Mouse (Mus musculus) cerebellum, adult 2 months (tissue): ENCODE measurements around the gene U2af1. TPM values are rescaled to one million over a fixed set of nuclear protein-coding genes. Genes with fewer than 3 reads are reported as not detected.

Source experiments
- DNase-seq, 2 experiments: peaks; one replicate each; pipeline ENCODE4 v3.0.0; 2021
- H3K27ac ChIP-seq: fragments of 200-500 bp; 2 replicates; pipeline ENCODE4 v1.5.1; 2012; ENCODE audit warnings: low read length, control low read depth, inconsistent platforms; ENCODE audit not compliant: insufficient read depth
- H3K27me3 ChIP-seq: fragments of 200-500 bp; 2 replicates; pipeline ENCODE4 v1.6.1; 2012; ENCODE audit warnings: inconsistent platforms, mild to moderate bottlenecking, low read length, moderate library complexity; ENCODE audit not compliant: control insufficient read depth, insufficient read depth
- H3K4me1 ChIP-seq: fragments of 200-500 bp; 2 replicates; pipeline ENCODE4 v1.6.1; 2011; ENCODE audit warnings: low read length; ENCODE audit not compliant: control insufficient read depth, insufficient read depth
- H3K4me3 ChIP-seq: fragments of 200-500 bp; replicated peaks from 2 replicates; pipeline ENCODE3; 2011; ENCODE audit warnings: mild to moderate bottlenecking, low read depth, low read length, control low read depth; ENCODE audit not compliant: insufficient read depth
- CTCF ChIP-seq: fragments of 200-500 bp; IDR thresholded peaks from 2 replicates; pipeline ENCODE4 v1.5.1; 2011; ENCODE audit warnings: low read depth, mild to moderate bottlenecking, control low read depth, low read length, moderate library complexity, borderline replicate concordance; ENCODE audit not compliant: insufficient read depth
- POLR2A ChIP-seq: fragments of 200-500 bp; IDR thresholded peaks from 2 replicates; pipeline ENCODE4 v1.6.1; 2011; ENCODE audit warnings: low read length, control low read depth, borderline replicate concordance; ENCODE audit not compliant: insufficient read depth
- WGBS: fragments of 180-500 bp; shearing (Covaris S2); methylation state at CpG from one replicate; pipeline ENCODE4 v1.1.7; 2018; 5-methylcytosine and 5-hydroxymethylcytosine counted together
- polyA plus RNA-seq: library from polyadenylated mRNA; depleted of rRNA; stranded (reverse); fragments of >200 nt; gene quantifications from 2 replicates; pipeline ENCODE4 v1.2.3, GENCODE M21; 2012

The U2af1 gene
- polyA plus RNA-seq, 1 experiment, result 184 TPM

DNA sequence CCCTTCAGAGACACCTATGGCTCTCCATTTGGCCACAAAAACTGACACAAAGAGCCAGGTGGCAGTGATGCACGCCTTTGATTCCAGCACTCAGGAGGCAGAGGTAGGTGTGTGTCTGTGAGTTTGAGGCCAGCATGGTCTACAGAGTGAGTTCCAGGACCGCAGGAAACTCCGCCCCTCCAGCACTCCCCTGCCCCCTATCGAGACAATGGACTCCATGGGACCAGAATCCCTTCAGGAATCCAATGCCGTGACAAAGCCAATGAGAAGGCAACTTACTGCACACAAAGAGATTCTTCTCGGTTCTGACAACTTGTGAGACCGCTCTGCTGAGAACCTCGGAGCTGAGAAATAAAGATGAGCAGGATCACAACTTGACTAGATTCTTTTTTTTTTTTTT lies 16.4 kb downstream of the U2af1 start:
- Histone ChIP-seq H3K4me3 (no peak overlapping the region), H3K27me3 (no peaks in the 10 kb centered on the region), H3K27ac (no peak overlapping the region), H3K4me1 (no peaks in the 10 kb centered on the region)
- TF ChIP-seq CTCF, result no peak
- TF ChIP-seq POLR2A, result no peak
- WGBS, result 40% methylated on average over 8 of the region's 8 CpGs
- no peak for DNase-seq

DNA sequence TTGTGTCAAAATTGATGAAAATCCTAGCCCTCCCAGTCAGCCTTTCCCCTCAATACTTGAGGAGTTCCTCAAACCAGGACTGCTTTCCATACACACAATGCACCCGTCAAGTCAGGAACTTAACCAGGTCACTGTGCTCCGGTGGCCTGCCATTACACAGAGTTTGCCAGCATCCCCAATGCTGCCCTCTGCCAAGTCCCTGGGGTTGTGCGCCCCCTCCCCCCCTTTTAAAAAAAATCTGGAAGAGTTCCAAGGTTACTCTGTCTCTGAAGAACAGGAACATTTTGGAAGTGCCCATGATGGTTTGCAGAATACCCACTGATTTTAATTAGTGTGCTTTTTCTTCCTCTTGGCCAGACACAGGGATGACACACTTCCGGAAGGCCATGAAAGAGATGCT lies 19.0 kb downstream of the U2af1 start:
- DNase-seq, result peak in 1 of 2 experiments; percentile 20
- no peak for TF ChIP-seq CTCF
- TF ChIP-seq POLR2A, result no peak
- 38% methylated on average over 4 of the region's 4 CpGs for WGBS
- no peaks in the 10 kb centered on the region for H3K4me1 ChIP-seq
- peaks cover 2% of the 10 kb centered on the region; the same call in 1 of the 2 replicates for H3K27me3 ChIP-seq
- H3K27ac ChIP-seq, result no peak overlapping the region
- no peak overlapping the region for H3K4me3 ChIP-seq

DNA sequence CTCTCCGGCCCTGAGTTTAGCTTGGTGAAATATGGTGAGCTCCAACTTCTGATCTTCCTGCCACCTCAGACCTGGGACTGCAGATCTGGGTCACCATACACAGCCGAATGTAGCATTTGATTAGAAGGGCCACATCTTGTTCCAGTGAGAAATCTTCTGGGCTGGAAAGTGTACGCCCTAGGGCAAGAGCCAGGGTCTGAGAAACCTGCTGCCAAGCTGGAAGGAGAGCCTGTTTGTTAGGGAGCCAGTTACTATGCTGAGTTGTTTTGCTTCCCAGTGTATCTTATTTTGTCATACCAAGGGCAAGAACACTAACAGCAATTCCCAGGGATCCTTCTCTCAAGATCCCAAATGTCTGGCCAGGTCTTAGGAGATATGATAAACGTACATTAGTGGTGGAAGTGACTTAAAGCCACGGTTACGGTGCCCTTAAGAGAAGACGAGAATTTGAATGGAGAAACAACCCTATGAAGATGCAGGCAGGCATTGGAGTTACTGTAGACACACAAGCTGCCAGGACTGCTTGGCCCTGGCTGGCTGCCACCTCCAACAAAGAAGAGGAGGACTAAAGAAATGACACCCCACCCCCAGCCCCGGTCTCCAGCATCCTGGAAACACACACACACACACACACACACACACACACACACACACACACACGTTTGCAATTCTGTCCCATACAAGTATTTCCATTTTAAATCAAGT lies 20.7 kb downstream of the U2af1 start:
- H3K4me1 ChIP-seq, result no peaks in the 10 kb centered on the region
- 42% methylated on average over 9 of the region's 9 CpGs for whole genome bisulfite sequencing
- DNase-seq, result peak in 1 of 2 experiments; percentile 44
- no peak for TF ChIP-seq POLR2A
- TF ChIP-seq CTCF, result no peak
- peaks cover 2% of the 10 kb centered on the region; the same call in 1 of the 2 replicates for H3K27me3 ChIP-seq
- H3K4me3 ChIP-seq, result no peak overlapping the region
- no peak overlapping the region for H3K27ac ChIP-seq

DNA sequence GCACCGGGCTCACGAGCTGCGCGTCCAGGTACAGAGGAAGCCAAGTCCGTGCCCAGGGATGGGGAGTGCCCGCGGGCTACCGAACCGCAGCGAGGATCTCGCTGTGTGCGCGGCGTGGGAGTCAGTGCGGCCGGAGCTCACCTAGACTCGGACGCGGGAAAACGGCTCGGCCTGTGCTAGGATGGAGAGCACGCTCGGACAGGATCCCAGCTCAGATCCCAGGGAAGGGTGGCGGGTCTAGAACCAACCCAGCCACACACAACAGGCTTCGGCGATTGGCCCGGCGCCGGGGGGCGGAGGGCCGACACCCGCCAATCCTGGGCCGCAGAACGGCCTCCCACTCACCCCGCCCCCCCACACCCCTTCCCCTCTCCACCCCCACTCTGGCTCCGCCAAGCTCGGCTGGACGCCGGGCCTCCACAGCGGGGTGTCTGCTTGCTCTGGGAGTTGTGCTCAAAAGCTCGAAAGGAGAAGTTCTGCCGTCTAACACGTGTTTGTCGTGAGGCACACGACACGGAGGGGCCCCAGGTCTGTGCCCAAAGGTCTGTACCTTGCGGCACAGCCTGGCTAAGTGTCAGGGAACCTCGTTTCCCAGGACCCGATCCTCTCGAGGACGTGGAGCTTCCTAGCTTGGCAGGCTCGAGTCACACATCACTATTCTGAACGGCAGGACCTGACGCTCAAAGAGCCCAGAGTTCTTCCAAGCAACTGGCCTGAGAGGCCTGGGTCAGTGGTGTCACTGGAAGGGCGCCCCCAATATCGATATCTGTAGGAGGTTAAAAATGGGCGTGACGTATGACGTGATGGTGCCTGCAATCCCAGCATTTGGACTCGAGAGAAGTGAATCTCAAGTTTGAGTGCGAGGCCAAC lies 21.5 kb downstream of the U2af1 start, which contains the start of gene Cbs:
Gene Cbs (minus strand): TSS at position 297 of the 870 bp plus-strand sequence.
- Histone ChIP-seq H3K4me3 (peak within 1 kb of the TSS; percentile 63), H3K4me1 (no peaks in the 10 kb centered on the region), H3K27ac (no peak within 1 kb of the TSS), H3K27me3 (peaks cover 2% of the 10 kb centered on the region; the same call in 1 of the 2 replicates)
- peak; percentile 48 to 62 for DNase-seq
- TF ChIP-seq CTCF, result no peak
- TF ChIP-seq POLR2A, result no peak
- 6% methylated on average over 60 of the region's 61 CpGs for WGBS

DNA sequence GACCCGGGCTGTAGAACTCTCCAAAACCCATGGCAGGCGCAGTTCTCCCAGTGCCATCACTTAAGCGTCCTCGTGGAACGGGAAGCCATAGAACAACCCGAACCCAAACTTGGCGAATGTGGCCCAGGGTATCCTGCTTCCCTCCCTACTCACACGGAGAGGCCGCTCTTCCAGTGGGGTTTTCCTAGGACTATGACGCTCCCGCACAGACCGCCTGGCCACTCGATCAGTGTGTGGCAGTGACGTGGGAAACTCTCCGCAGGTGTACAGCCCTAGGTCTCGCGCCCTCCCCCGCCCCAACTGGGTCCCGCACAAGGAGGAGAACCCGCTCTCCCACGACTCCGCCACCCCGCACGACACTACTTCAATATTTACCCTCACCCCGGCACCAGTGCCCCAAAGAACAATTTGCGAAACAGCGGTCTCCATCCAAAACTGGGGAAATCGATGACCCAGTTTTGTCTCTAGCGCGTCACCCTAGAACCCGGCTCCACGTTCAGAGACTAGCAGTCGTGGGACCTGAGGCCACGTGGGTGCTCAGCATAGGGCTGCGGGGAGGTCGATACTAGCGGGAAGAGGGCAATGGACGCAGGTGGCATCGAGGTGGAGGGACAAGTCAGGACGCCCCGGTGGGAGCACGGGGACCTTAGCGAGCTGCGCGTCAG lies 22.3 kb downstream of the U2af1 start:
- TF ChIP-seq CTCF (no peak), POLR2A (no peak)
- peak in 1 of 2 experiments; percentile 27 for DNase-seq
- peaks cover 2% of the 10 kb centered on the region; the same call in 1 of the 2 replicates for H3K27me3 ChIP-seq
- H3K27ac ChIP-seq, result no peak overlapping the region
- H3K4me3 ChIP-seq, result peak overlapping the region; percentile 63
- WGBS, result 6% methylated on average over 45 of the region's 45 CpGs
- no peaks in the 10 kb centered on the region for H3K4me1 ChIP-seq

DNA sequence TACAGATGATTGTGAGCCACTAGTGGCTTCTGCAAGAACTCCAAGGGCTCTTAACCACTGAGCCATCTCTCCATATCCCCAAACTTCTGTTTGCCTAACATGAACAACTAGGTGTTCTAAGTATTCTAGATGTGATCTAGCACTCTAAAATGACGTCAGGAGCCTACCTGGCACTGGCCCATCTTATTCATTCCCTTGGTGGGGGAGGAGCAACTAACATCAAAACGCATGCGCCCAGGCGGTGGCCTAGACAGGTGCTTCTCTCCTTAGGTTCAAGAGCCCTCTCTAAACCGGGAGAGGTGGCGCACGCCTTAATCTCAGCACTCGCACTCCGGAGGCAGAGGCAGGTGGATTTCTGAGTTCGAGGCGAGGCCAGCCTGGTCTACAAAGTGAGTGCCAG lies 22.9 kb downstream of the U2af1 start:
- H3K27me3 ChIP-seq, result peaks cover 2% of the 10 kb centered on the region; the same call in 1 of the 2 replicates
- DNase-seq, result no peak
- 73% methylated on average over 11 of the region's 11 CpGs for WGBS
- TF ChIP-seq POLR2A (no peak), CTCF (no peak)
- H3K4me3 ChIP-seq, result no peak overlapping the region
- no peaks in the 10 kb centered on the region for H3K4me1 ChIP-seq
- no peak overlapping the region for H3K27ac ChIP-seq

DNA sequence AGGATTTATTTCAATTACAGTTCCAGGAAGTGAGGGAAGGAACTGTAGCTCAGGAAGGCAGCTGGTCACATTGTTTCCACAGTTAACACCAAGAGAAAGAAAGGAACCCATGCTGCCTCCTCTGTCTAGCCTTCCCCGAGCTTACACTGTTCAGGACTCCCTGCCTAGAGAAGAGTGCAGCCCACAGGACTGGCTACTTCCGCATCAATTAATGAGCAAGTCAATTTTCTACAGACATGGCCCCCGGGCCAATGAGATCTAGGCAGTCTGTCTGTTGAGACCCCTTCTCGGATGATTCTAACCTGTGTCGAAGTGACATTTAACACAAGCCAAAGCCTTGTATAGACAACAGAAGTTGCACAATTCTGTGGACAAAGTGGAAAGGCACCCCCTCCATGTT lies 23.8 kb downstream of the U2af1 start:
- Histone ChIP-seq H3K27ac (no peak overlapping the region), H3K27me3 (peaks cover 2% of the 10 kb centered on the region; the same call in 1 of the 2 replicates), H3K4me3 (no peak overlapping the region), H3K4me1 (no peaks in the 10 kb centered on the region)
- WGBS, result 61% methylated on average over 5 of the region's 5 CpGs
- TF ChIP-seq CTCF (no peak), POLR2A (no peak)
- DNase-seq, result no peak
